In the genomic region with DNA sequence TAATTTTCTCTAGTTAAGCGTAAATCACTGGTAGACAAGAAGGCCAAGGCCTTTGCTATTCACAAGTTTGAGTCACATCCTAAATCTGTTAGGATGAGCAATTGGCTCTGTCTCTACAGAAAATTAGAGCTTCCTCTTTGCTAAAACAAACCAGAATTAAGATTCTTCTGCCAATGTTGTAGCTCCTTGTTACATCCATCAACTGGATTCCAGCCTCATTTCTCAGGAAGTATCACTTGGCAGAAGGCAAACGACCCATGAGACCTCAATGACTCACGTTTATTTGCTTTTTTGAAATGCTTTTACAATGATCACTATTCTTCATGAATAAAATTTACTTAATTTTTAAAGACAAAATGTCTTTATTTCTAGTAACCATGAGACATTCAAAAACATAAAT, we compare ENCODE assay signal across 27 mouse cellular contexts.
A peak's percentile ranks its signal among the peaks of the same experiment; 100 is the strongest.
DNase-seq lines count a peak whose midpoint lies in the region; ATAC-seq and TF ChIP-seq lines count a peak whose summit lies in the region.
"Had no signal": no experiment of that assay in that cellular context is flagged by ENCODE, and none has a peak within 500 bp of the region (broad histone marks: within the 10 kb centered on the region; RNA-seq: fewer than 3 reads in every experiment).

No protein-coding gene starts in this region.

- H3K9ac ChIP-seq in embryonic facial prominence, embryonic 14.5 days (ENCODE audit: low read depth, low read length) = no peak overlapping the region
- H3K9ac ChIP-seq: embryonic facial prominence, embryonic 12.5 days; forebrain, embryonic 15.5 days; limb, embryonic 12.5 days; liver, postnatal 0 days; midbrain, embryonic 12.5 days; neural tube, embryonic 15.5 days; stomach, embryonic 15.5 days had no signal

- no peaks in the 10 kb centered on the region for H3K79me2 ChIP-seq in C2C12 (ENCODE audit: control insufficient read depth, insufficient read depth)

- DNase-seq in embryonic facial prominence, embryonic 14.5 days (ENCODE audit: low spot score) = peak; percentile 1
- DNase-seq in embryonic facial prominence, embryonic 10.5 days (ENCODE audit: low spot score) = no peak
- peak; percentile 49 for DNase-seq in kidney, adult 9 months
- no peak for DNase-seq in kidney, postnatal 10 days
- DNase-seq in cerebellum, adult 18-20 months = no peak
- DNase-seq: B cell, adult 2 months; cerebellum, postnatal 14 days; gastrocnemius, postnatal 36 days; kidney, postnatal 4 days; liver, postnatal 0 days; lung, postnatal 10 days; right cerebral cortex, adult 18-20 months; right cerebral cortex, postnatal 4 days; thymus, postnatal 36 days had no signal

- no peak overlapping the region for H3ac ChIP-seq in C2C12 (ENCODE audit: control insufficient read depth, insufficient read length, low read depth)

- no peak overlapping the region for H3K27ac ChIP-seq in embryonic facial prominence, embryonic 14.5 days (replicated peaks; ENCODE audit: low read depth, low read length)
- H3K27ac ChIP-seq in embryonic facial prominence, embryonic 10.5 days (replicated peaks) = no peak overlapping the region
- H3K27ac ChIP-seq in embryonic fibroblast, embryonic 13.5 days (ENCODE audit: insufficient read depth, low read length) = 0 out of 2 replicates have a peak overlapping the region, but pooled peaks have one; percentile 13
- H3K27ac ChIP-seq: embryonic facial prominence, embryonic 12.5 days; forebrain, embryonic 15.5 days; hindbrain, postnatal 0 days; limb, embryonic 12.5 days; midbrain, embryonic 12.5 days; neural tube, embryonic 15.5 days; stomach, embryonic 15.5 days had no signal

- H3K4me2 ChIP-seq in embryonic facial prominence, embryonic 14.5 days (ENCODE audit: low read depth, low read length) = no peak overlapping the region
- H3K4me2 ChIP-seq: embryonic facial prominence, embryonic 12.5 days; forebrain, embryonic 15.5 days; heart, embryonic 11.5 days; limb, embryonic 12.5 days; liver, embryonic 11.5 days; midbrain, embryonic 12.5 days; neural tube, embryonic 15.5 days; stomach, embryonic 15.5 days had no signal

- ATAC-seq in embryonic facial prominence, embryonic 14.5 days (ENCODE audit: low read depth) = no peak
- ATAC-seq in megakaryocyte progenitor cell, adult 5-6 weeks (replicated peaks; ENCODE audit: poor library complexity) = no peak
- ATAC-seq: forebrain, embryonic 15.5 days; hindbrain, postnatal 0 days; intestine, postnatal 0 days; liver, postnatal 0 days had no signal

- TF ChIP-seq CTCF in C2C12 (IDR thresholded peaks at IDR 0.05; ENCODE audit: control insufficient read depth, insufficient read depth, insufficient read length) = no peak
- no peak for TF ChIP-seq CTCF in embryonic fibroblast, embryonic 13.5 days (IDR thresholded peaks at IDR 0.05; ENCODE audit: borderline replicate concordance, insufficient read depth, low read length)

- no peaks in the 10 kb centered on the region for H3K9me3 ChIP-seq in embryonic facial prominence, embryonic 14.5 days (ENCODE audit: control insufficient read depth, low read length)
- no peaks in the 10 kb centered on the region for H3K9me3 ChIP-seq in embryonic facial prominence, embryonic 10.5 days
- H3K9me3 ChIP-seq: forebrain, embryonic 15.5 days; limb, embryonic 12.5 days; midbrain, embryonic 12.5 days; neural tube, embryonic 15.5 days; stomach, embryonic 15.5 days had no signal

- H3K36me3 ChIP-seq in embryonic facial prominence, embryonic 14.5 days (ENCODE audit: control insufficient read depth, insufficient read depth, low read length) = no peaks in the 10 kb centered on the region
- no peaks in the 10 kb centered on the region for H3K36me3 ChIP-seq in embryonic facial prominence, embryonic 10.5 days (replicated peaks)
- H3K36me3 ChIP-seq in C2C12 (ENCODE audit: control insufficient read depth, insufficient read depth) = no peaks in the 10 kb centered on the region
- H3K36me3 ChIP-seq: embryonic facial prominence, embryonic 12.5 days; forebrain, embryonic 15.5 days; limb, embryonic 12.5 days; midbrain, embryonic 12.5 days; neural tube, embryonic 15.5 days; stomach, embryonic 15.5 days had no signal

- no peaks in the 10 kb centered on the region for H3K4me1 ChIP-seq in embryonic facial prominence, embryonic 14.5 days (ENCODE audit: control insufficient read depth, insufficient read depth, low read length)
- 0 out of 2 replicates have a peak, but pooled peaks cover 3% of the 10 kb centered on the region for H3K4me1 ChIP-seq in embryonic facial prominence, embryonic 10.5 days
- H3K4me1 ChIP-seq in embryonic fibroblast, embryonic 13.5 days (ENCODE audit: control insufficient read depth, insufficient read depth, low read length) = peaks cover 9% of the 10 kb centered on the region
- H3K4me1 ChIP-seq: embryonic facial prominence, embryonic 12.5 days; forebrain, embryonic 15.5 days; limb, embryonic 12.5 days; midbrain, embryonic 12.5 days; neural tube, embryonic 15.5 days; stomach, embryonic 15.5 days had no signal

- H3K27me3 ChIP-seq in embryonic facial prominence, embryonic 14.5 days (replicated peaks; ENCODE audit: control insufficient read depth, insufficient read depth, low read length) = no peaks in the 10 kb centered on the region
- H3K27me3 ChIP-seq in embryonic facial prominence, embryonic 10.5 days (replicated peaks; ENCODE audit: low read depth, poor library complexity, severe bottlenecking) = no peaks in the 10 kb centered on the region
- no peaks in the 10 kb centered on the region for H3K27me3 ChIP-seq in C2C12 (ENCODE audit: control insufficient read depth, insufficient read depth, insufficient read length)
- H3K27me3 ChIP-seq: embryonic facial prominence, embryonic 12.5 days; forebrain, embryonic 15.5 days; limb, embryonic 12.5 days; midbrain, embryonic 12.5 days; neural tube, embryonic 15.5 days; stomach, embryonic 15.5 days had no signal

- WGBS in embryonic facial prominence, embryonic 14.5 days = 58% methylated on average over 3 of the region's 3 CpGs
- WGBS in embryonic facial prominence, embryonic 10.5 days = 75% methylated on average over 3 of the region's 3 CpGs

- TF ChIP-seq POLR2A in embryonic fibroblast, embryonic 13.5 days (IDR thresholded peaks at IDR 0.05; ENCODE audit: low read depth, low read length) = no peak

- no peaks in the 10 kb centered on the region for H3K79me3 ChIP-seq in C2C12 (ENCODE audit: low read depth)

- H3K4me3 ChIP-seq in embryonic facial prominence, embryonic 14.5 days (ENCODE audit: low read depth, low read length) = no peak overlapping the region
- no peak overlapping the region for H3K4me3 ChIP-seq in embryonic facial prominence, embryonic 10.5 days
- no peak overlapping the region for H3K4me3 ChIP-seq in C2C12 (ENCODE audit: insufficient read depth, poor library complexity, severe bottlenecking)
- no peak overlapping the region for H3K4me3 ChIP-seq in embryonic fibroblast, embryonic 13.5 days (ENCODE audit: insufficient read depth, low read length)
- H3K4me3 ChIP-seq: embryonic facial prominence, embryonic 12.5 days; forebrain, embryonic 15.5 days; limb, embryonic 12.5 days; midbrain, embryonic 12.5 days; neural tube, embryonic 15.5 days; stomach, embryonic 15.5 days had no signal

TF ChIP-seq in C2C12, 6 proteins besides CTCF, POLR2A, EP300 and RAD21:
- TF ChIP-seq MYOD1 (IDR thresholded peaks at IDR 0.05; ENCODE audit: control insufficient read depth, insufficient read length, low read depth) (no peak), CEBPB (IDR thresholded peaks at IDR 0.05; ENCODE audit: low read depth) (no peak), FOSL1 (IDR thresholded peaks at IDR 0.05; ENCODE audit: insufficient read depth, low read length, poor library complexity, severe bottlenecking) (peak; percentile 69), MYOG (IDR thresholded peaks at IDR 0.05; ENCODE audit: control insufficient read depth, extremely low read depth, insufficient read length) (no peak), USF1 (IDR thresholded peaks at IDR 0.05; ENCODE audit: low read depth) (no peak), MAX (IDR thresholded peaks at IDR 0.05) (no peak)

Comparison
In these comparisons a context has a peak if more than half of its experiments do, and no peak if none do; other contexts are left out.
1. DNase-seq: peak in embryonic facial prominence, embryonic 14.5 days (single experiment) and kidney, adult 9 months (single experiment); none in embryonic facial prominence, embryonic 10.5 days (single experiment), kidney, postnatal 10 days (single experiment) and cerebellum, adult 18-20 months (0 of 2).